Mouse (Mus musculus): ENCODE results near the gene Gm14137. TPM values are rescaled to one million over a fixed set of nuclear protein-coding genes. Genes with fewer than 3 reads are reported as not detected.

The Gm14137 gene
- polyA plus RNA-seq, 1 experiment from 2014 or later = 0.72 TPM

DNA sequence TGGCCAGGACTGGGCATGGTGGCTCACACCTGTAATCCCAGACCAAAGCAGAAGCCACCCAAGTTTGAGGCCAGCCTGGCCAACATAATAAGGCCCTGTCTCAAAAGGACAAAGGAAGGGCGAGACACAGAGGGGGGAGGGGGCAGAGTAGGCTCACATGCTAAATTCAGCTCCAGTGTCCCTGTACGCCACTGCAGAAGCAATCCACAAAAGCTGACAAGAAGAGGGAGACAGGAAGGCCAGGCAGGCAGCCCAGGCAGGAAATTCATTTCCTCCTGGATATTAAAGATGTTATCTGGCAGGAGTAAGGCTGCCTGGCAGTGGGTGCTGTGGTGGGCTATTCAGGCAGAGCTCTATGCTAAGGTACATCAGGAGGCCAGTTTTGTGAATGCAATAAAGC is 13.1 kb upstream of the Gm14137 start:
- Histone ChIP-seq H3K27me3 (ENCODE audit: low read depth, poor library complexity, severe bottlenecking) (peaks cover 28% of the 10 kb centered on the region), H3K9me3 (replicated peaks) (no peaks in the 10 kb centered on the region), H3K4me3 (no peak overlapping the region), H3K27ac (replicated peaks) (0 out of 2 replicates have a peak overlapping the region, but pooled peaks have one; percentile 55), H3K4me1 (peaks cover 11% of the 10 kb centered on the region), H3K36me3 (no peaks in the 10 kb centered on the region)
- 36% methylated on average over 2 of the region's 2 CpGs for WGBS
- no peak for DNase-seq (ENCODE audit: low spot score)

DNA sequence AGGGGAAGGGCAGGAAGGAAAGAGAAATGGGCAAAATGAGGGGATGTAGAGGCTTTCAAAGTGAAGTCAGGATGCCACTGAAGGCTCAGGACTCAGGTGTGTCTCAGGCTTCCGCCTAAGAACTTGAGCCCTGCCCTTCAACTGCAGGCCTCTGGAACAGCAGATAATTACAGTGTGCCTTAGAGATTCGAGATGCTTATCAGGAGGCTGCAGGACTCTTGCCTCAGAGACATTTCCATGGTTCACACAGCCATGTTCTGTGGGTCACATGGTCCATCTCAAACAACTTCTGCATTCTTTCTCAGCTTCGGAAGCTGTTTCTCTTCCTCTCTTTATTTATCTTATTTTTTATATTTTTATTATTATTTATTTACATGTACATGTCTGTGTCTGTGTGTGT is 11.2 kb upstream of the Gm14137 start:
- no peaks in the 10 kb centered on the region for H3K36me3 ChIP-seq
- 82% methylated on average over 3 of the region's 3 CpGs for WGBS
- DNase-seq (ENCODE audit: low spot score) = no peak
- H3K4me1 ChIP-seq = peaks cover 23% of the 10 kb centered on the region
- no peak overlapping the region for H3K27ac ChIP-seq (replicated peaks)
- H3K27me3 ChIP-seq (ENCODE audit: low read depth, poor library complexity, severe bottlenecking) = peaks cover 47% of the 10 kb centered on the region
- H3K4me3 ChIP-seq = no peak overlapping the region
- no peaks in the 10 kb centered on the region for H3K9me3 ChIP-seq (replicated peaks)

DNA sequence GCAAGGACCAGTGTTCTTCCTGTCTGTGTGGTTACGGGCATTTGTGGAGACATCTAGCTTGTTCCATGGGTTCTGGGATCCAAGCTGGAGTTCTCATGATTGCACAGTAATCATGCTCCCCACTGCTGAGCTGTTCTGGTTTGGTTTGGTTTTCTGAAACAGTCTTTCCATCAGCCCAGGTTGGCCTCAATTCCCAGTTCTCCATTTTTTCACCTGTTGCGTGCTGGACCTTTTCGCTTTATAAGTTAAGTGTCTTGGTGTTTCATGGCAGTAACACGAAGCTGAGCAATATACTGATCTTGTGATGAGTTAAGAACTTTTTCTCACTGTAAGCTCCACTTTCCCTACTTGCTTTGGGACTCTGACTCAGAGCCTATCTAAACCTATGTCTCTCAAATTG is 10.3 kb upstream of the Gm14137 start:
- H3K36me3 ChIP-seq = no peaks in the 10 kb centered on the region
- peaks cover 56% of the 10 kb centered on the region for H3K27me3 ChIP-seq (ENCODE audit: low read depth, poor library complexity, severe bottlenecking)
- H3K4me1 ChIP-seq = peaks cover 23% of the 10 kb centered on the region
- no peak overlapping the region for H3K27ac ChIP-seq (replicated peaks)
- H3K9me3 ChIP-seq (replicated peaks) = no peaks in the 10 kb centered on the region
- DNase-seq (ENCODE audit: low spot score) = no peak
- H3K4me3 ChIP-seq = no peak overlapping the region
- WGBS = 94% methylated on average over 4 of the region's 4 CpGs

DNA sequence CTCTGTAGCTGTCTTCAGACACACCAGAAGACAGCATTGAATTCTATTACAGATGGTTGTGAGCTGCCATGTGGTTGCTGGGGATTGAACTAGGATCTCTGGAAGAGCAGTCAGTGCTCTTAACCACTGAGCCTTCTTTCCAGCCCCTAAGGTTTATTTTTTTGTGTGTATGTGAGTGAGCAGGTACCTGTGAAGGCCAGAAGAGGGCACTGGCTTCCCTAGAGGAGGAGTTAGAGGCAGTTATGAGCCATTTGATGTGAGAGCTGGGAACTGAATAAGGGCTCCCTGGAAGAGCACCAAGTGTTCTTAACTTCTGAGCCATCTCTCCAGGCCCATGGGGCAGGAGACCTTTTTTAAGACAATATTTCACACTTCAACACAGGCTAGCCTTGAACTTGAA is 8.9 kb upstream of the Gm14137 start:
- H3K27me3 ChIP-seq (ENCODE audit: low read depth, poor library complexity, severe bottlenecking) = peaks cover 68% of the 10 kb centered on the region
- no peak for DNase-seq (ENCODE audit: low spot score)
- no peaks in the 10 kb centered on the region for H3K36me3 ChIP-seq
- no peaks in the 10 kb centered on the region for H3K9me3 ChIP-seq (replicated peaks)
- H3K4me3 ChIP-seq = no peak overlapping the region
- H3K27ac ChIP-seq (replicated peaks) = no peak overlapping the region
- peaks cover 23% of the 10 kb centered on the region for H3K4me1 ChIP-seq

DNA sequence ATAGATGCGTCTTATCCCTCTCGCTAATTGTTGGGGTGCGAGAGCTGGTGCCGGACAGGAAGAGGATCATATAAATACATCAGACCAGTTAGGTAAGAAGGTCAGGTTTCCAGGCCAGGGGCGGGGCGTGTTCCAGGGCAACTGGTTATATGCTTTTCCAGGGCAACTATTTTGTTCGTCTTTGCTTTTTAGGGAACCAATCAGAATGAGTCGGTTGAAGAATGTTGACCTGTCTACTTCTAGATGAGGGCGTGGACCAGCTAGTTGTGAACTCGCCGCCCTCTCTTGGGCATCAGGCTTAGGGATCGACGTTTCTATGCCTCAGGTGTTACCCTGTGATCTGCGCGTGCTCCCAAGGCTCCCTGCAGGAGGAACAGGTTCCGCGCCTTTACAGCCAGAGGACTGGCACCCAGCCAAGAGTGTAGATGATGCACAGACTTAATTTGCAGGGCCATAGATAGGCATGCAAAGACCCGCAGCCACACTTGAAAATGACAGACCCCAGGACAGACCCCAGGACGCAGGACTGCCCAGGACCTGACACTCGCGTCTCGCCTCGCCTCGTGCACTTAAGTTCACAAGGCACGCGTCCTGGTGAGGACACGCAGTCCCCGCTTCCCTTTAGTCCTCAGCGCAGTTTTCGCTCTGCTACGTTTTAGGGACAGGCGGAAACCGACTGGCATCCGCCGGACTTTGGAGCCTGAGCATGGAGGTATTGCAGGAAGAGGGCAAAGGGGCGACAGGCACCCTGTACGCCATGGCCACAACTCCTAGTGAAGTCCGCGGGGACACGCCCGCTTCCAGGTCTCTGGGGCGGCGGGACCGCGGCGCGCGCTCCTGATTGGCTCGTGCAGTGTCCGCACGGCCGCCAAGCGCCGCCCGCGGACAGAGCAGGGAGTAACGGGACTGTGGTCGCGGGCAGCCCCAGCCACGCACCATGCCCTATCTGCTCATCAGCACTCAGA is 7.1 kb upstream of the Gm14137 start, which contains the start of gene Gchfr:
Gene Gchfr (plus strand): TSS at position 873 of the 965 bp plus-strand sequence.
- 0 out of 2 replicates have a peak, but pooled peaks cover 4% of the 10 kb centered on the region for H3K36me3 ChIP-seq
- H3K27me3 ChIP-seq (ENCODE audit: low read depth, poor library complexity, severe bottlenecking) = peaks cover 68% of the 10 kb centered on the region
- WGBS = 1% methylated on average over 60 of the region's 60 CpGs
- DNase-seq (ENCODE audit: low spot score) = peak; percentile 75
- H3K9me3 ChIP-seq (replicated peaks) = no peaks in the 10 kb centered on the region
- peak within 1 kb of the TSS; percentile 3; the same call in 1 of the 2 replicates for H3K27ac ChIP-seq (replicated peaks)
- H3K4me1 ChIP-seq = peaks cover 22% of the 10 kb centered on the region
- H3K4me3 ChIP-seq = peak within 1 kb of the TSS; percentile 69

DNA sequence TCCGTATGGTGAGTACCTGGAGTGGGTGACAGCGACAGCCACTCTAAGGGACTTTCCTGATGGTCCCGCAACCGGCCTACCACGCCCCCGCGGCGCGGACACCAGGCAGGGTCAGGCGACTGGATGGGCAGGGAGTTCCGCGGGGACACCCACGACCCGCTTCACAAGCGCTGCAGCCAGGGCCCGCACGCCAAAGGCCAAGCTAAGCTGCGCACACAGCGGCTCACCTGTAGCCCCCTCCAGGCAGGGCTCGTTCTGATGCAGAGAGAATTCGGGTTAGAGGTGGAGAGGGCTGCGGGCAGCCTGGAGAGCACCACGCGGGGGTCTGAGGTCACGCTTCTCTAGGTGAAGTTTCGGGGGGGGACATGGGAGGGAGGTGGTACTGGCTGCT is 6.4 kb upstream of the Gm14137 start:
- H3K9me3 ChIP-seq (replicated peaks) = no peaks in the 10 kb centered on the region
- 4% methylated on average over 26 of the region's 26 CpGs for WGBS

DNA sequence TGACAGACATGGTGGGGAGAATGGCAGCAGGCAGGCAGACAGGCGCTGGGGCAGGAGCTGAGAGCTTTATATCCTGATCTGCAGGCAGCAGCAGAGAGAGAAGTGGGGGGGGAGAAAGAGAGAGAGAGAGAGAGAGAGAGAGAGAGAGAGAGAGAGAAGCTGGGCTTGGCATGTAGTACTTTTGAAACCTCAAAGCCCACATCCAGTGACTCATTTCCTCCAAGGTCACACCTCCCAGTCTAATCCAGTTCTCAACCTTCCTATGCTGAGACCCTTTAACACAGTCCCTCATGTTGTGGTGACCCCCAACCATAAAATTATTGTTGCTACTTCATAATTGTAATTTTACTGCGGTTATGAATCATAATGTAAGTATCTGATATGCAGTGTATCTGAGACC is 4.0 kb upstream of the Gm14137 start:
- no peaks in the 10 kb centered on the region for H3K9me3 ChIP-seq (replicated peaks)
- peaks cover 50% of the 10 kb centered on the region for H3K4me1 ChIP-seq
- H3K4me3 ChIP-seq = no peak overlapping the region
- DNase-seq (ENCODE audit: low spot score) = no peak
- peaks cover 54% of the 10 kb centered on the region for H3K27me3 ChIP-seq (ENCODE audit: low read depth, poor library complexity, severe bottlenecking)
- WGBS = 84% methylated on average over 2 of the region's 2 CpGs
- H3K36me3 ChIP-seq = 0 out of 2 replicates have a peak, but pooled peaks cover 8% of the 10 kb centered on the region
- H3K27ac ChIP-seq (replicated peaks) = no peak overlapping the region

More for the DNA sequence above, 6.4 kb upstream of the Gm14137 start:
- Histone ChIP-seq H3K27me3 (ENCODE audit: low read depth, poor library complexity, severe bottlenecking) (peaks cover 68% of the 10 kb centered on the region), H3K4me1 (peaks cover 28% of the 10 kb centered on the region), H3K27ac (replicated peaks) (peak overlapping the region; percentile 3; the same call in 1 of the 2 replicates), H3K36me3 (0 out of 2 replicates have a peak, but pooled peaks cover 8% of the 10 kb centered on the region), H3K4me3 (peak overlapping the region; percentile 69)
- DNase-seq (ENCODE audit: low spot score) = no peak

DNA sequence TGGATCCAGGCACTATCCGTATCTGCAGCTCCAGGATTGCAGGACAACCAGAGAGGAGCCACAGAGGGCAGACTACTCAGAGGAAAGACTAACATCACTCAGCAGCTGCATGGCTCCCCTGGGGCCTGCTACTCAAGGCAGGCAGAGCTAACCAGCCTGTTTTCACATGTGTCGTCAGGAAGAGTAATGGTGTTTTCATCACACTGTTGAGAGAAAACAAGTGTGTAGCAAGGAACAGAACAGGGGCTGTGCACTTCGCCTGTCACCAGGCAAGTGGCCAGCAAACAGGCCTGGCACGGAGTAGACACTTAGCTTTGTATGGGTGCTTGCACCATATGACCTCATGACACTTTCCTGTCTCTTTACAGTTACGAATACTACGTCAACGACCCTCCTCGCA is 2.7 kb upstream of the Gm14137 start:
- 79% methylated on average over 8 of the region's 8 CpGs for WGBS
- peaks cover 48% of the 10 kb centered on the region for H3K4me1 ChIP-seq
- DNase-seq (ENCODE audit: low spot score) = no peak

DNA sequence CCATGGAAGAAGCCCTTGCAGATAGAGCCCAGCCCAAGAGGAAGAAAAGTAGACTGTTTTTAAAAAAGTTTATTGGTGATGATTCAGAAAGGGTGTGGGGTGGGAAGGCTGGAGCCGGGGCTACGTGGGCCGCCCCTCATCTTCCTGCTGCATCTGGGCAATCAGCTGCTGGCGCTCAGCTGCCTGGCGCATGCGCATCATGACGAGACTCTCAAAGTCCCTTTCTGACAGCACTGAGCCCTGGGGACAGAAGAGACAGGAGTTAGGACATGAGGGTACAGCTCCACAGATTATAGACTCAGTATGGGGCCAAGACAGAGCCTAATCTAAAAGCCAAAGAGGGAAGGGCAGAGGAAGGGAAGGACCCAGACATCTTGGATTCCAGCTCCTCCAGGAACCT is 1.9 kb upstream of the Gm14137 start:
- Histone ChIP-seq H3K27me3 (ENCODE audit: low read depth, poor library complexity, severe bottlenecking) (peaks cover 32% of the 10 kb centered on the region), H3K36me3 (peaks cover 12% of the 10 kb centered on the region; the same call in 1 of the 2 replicates), H3K9me3 (replicated peaks) (no peaks in the 10 kb centered on the region), H3K4me3 (no peak overlapping the region), H3K4me1 (peaks cover 40% of the 10 kb centered on the region), H3K27ac (replicated peaks) (peak overlapping the region; percentile 55)
- DNase-seq (ENCODE audit: low spot score) = no peak
- 88% methylated on average over 7 of the region's 7 CpGs for WGBS

More for the DNA sequence above, 2.7 kb upstream of the Gm14137 start:
- Histone ChIP-seq H3K4me3 (no peak overlapping the region), H3K9me3 (replicated peaks) (no peaks in the 10 kb centered on the region), H3K36me3 (peaks cover 8% of the 10 kb centered on the region; the same call in 1 of the 2 replicates), H3K27me3 (ENCODE audit: low read depth, poor library complexity, severe bottlenecking) (peaks cover 41% of the 10 kb centered on the region), H3K27ac (replicated peaks) (no peak overlapping the region)

DNA sequence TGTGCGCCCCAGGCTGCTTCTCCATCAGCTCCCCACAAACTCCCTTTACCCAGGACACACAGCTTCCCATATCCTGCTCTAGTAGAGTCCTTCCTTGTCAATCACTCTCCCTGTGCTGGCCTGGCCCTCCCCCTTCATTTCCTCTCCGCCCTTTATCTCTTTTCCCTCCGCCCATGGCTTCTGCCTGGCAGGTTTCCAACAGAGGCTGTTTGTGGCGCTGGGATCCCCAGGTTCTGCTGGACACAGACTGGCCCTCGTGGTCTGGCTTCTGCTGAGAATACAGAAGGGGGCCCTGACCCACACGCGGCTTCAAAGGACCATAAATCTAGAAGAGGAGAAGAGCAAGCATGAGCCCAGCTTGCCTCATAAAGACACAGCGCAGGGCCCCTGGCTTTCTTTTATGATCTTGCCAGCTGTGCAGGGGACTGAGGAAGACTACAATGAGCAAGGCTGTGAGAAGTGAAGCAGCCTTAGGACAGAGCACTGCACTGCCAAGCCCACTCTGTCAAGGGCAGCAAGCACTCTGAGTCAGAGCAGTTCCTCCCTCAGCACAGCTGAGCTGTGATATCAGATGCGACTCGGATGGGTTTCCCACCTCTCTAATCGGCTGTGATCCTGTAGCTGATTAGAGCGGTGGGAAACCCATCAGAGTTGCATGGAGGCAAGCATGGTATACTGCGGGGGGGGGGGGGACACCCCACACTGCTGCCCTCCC is 1.3 kb upstream of the Gm14137 start:
- WGBS = 32% methylated on average over 13 of the region's 13 CpGs
- Histone ChIP-seq H3K36me3 (peaks cover 17% of the 10 kb centered on the region), H3K27me3 (ENCODE audit: low read depth, poor library complexity, severe bottlenecking) (peaks cover 26% of the 10 kb centered on the region), H3K4me3 (no peak overlapping the region), H3K27ac (replicated peaks) (peak overlapping the region; percentile 55), H3K4me1 (peaks cover 34% of the 10 kb centered on the region), H3K9me3 (replicated peaks) (no peaks in the 10 kb centered on the region)
- no peak for DNase-seq (ENCODE audit: low spot score)

DNA sequence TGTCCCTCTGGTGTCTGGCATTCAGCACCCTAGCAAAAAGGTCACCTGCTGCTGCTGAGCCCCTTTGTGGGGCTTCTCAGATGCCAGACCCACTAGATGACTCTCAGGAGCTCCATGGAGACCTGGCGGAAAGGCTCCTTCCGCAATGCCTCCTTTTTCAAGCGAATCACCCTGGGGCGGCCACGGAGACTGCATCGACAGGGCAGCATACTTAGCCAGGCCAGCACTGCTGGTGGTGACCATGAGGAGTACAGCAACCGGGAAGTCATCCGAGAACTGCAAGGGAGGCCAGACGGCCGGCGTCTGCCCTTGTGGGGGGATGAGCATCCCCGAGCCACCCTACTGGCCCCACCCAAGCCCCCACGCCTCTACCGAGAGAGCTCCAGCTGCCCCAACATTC is 557 bp downstream of the Gm14137 start:
- no peak overlapping the region for H3K4me3 ChIP-seq
- H3K27me3 ChIP-seq (ENCODE audit: low read depth, poor library complexity, severe bottlenecking) = 0 out of 2 replicates have a peak, but pooled peaks cover 8% of the 10 kb centered on the region
- no peak overlapping the region for H3K27ac ChIP-seq (replicated peaks)
- DNase-seq (ENCODE audit: low spot score) = no peak
- H3K4me1 ChIP-seq = peaks cover 32% of the 10 kb centered on the region
- no peaks in the 10 kb centered on the region for H3K9me3 ChIP-seq (replicated peaks)
- peaks cover 35% of the 10 kb centered on the region for H3K36me3 ChIP-seq
- WGBS = 53% methylated on average over 14 of the region's 14 CpGs

DNA sequence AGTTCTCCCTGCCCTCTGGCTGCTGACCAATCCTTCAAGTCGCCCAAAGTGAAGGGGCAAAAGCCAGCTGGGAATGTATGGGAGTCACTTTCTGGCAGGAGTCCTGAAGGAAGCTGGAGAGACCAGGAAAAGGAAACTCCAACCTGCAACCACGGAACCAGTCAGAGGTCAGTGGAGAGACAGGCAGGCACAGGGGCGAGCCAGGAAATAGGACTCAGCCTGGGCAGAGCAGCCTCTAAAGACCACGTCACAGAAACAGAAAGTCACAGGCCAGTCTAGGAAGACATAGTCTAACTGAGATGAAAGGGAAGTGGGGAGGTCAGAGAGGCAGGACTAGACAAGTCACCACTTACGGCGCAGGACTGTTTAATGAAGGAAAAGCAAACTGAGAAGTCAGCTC is 1.3 kb downstream of the Gm14137 start:
- no peak for DNase-seq (ENCODE audit: low spot score)
- peaks cover 42% of the 10 kb centered on the region for H3K36me3 ChIP-seq
- no peaks in the 10 kb centered on the region for H3K9me3 ChIP-seq (replicated peaks)
- peaks cover 32% of the 10 kb centered on the region for H3K4me1 ChIP-seq
- H3K4me3 ChIP-seq = no peak overlapping the region
- H3K27me3 ChIP-seq (ENCODE audit: low read depth, poor library complexity, severe bottlenecking) = 0 out of 2 replicates have a peak, but pooled peaks cover 5% of the 10 kb centered on the region
- 71% methylated on average over 6 of the region's 6 CpGs for WGBS
- no peak overlapping the region for H3K27ac ChIP-seq (replicated peaks)

Measured in midbrain, embryonic 10.5 days (tissue).